Mouse (Mus musculus): ENCODE results near the gene Adamts9. TPM values are rescaled to one million over a fixed set of nuclear protein-coding genes. Genes with fewer than 3 reads are reported as not detected.

Gene Adamts9
- total RNA-seq, 1 experiment: 21.2 TPM

DNA sequence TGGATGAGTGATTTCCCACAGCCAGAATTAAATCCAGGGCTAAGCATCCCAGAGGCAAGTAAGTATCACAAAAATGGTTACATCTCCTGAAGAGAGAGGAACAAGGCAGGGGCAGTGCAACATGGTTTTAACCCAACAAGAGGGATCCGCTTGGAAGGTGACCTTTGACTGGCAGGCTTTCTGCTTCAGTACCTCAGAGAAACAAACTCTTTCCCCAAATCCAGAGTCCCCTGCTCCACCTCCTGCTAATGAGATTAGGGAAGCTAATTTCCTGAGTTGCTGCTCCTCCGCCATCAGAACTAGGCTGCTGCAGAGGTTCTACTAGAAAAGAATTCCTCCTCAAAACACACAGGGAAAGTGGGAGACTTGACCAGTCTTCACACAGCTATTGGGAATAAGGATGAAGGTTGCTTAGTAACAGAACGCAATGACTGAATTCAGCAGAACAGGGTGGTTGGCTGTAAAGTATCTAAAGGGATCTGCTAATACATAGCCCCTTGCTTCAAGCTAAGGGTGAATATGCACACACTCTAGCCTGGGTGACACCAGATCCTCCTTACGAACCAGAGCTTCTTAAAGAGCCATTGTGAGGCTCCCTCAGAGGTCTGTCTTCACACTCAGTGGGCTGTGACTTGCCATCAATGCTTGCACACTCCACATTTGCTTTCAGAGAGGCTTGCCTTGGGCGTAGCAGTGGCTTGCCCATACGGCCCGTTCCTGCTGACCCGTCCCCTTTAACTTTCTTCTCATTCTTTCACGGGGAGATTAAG lies 60.0 kb downstream of the Adamts9 start:
- Histone ChIP-seq H3K27ac (ENCODE audit: insufficient read depth, low read depth, low read length, poor library complexity, severe bottlenecking) (no peak overlapping the region), H3K9me3 (ENCODE audit: control insufficient read depth, insufficient read depth, low read depth, low read length) (no peaks in the 10 kb centered on the region), H3K9ac (ENCODE audit: insufficient read depth, low read depth, low read length, poor library complexity, severe bottlenecking) (no peak overlapping the region), H3K36me3 (ENCODE audit: control insufficient read depth, insufficient read depth, low read length, poor library complexity, severe bottlenecking) (no peaks in the 10 kb centered on the region), H3K4me1 (ENCODE audit: control insufficient read depth in 2 of 2, insufficient read depth in 2 of 2, low read length in 2 of 2, poor library complexity in 1 of 2) (no peaks in the 10 kb centered on the region), H3K4me3 (ENCODE audit: insufficient read depth in 1 of 2, low read depth in 1 of 2, low read length in 2 of 2, poor library complexity in 1 of 2, severe bottlenecking in 1 of 2) (no peak overlapping the region)
- DNase-seq (ENCODE audit: low read depth, low spot score): no peak
- TF ChIP-seq ZNF384 (IDR thresholded peaks at IDR 0.05; ENCODE audit: low read depth, low read length) (no peak), ZC3H11A (IDR thresholded peaks at IDR 0.05; ENCODE audit: borderline replicate concordance, low read depth, low read length) (no peak), CHD2 (IDR thresholded peaks at IDR 0.05; ENCODE audit: low read depth, low read length) (no peak), MAFK (IDR thresholded peaks at IDR 0.05; ENCODE audit: insufficient read depth, low read depth, low read length) (no peak), HCFC1 (IDR thresholded peaks at IDR 0.05; ENCODE audit: borderline replicate concordance, insufficient read depth, low read length) (no peak)
- in situ Hi-C loops (cut with MboI; ENCODE audit: low sequenced_read_pairs in 2 of 2, unreplicated experiment in 2 of 2): no loop called here

DNA sequence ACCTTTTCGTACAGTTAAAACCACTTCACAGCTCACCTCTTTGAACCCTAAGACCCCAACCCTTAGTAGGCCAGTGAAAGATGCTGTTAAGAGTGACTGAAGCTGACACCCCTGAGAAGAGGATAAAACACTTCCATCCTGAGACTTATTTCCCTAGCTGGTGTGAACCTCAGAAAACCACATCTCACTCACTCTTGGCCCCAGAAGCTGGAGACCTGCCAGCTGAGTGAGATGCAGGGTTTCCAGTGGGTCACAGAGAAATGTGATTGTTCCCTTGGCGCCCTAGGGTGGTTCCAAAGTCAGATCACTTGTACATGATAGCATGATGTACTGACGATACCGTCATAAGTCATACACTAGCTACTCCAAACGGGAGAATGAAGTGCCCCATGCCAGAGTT lies 60.8 kb downstream of the Adamts9 start:
- no peak for DNase-seq (ENCODE audit: low read depth, low spot score)
- in situ Hi-C loops (cut with MboI; ENCODE audit: low sequenced_read_pairs in 2 of 2, unreplicated experiment in 2 of 2): no loop called here
- no peak overlapping the region for H3K27ac ChIP-seq (ENCODE audit: insufficient read depth, low read depth, low read length, poor library complexity, severe bottlenecking)
- no peak overlapping the region for H3K4me3 ChIP-seq (ENCODE audit: insufficient read depth in 1 of 2, low read depth in 1 of 2, low read length in 2 of 2, poor library complexity in 1 of 2, severe bottlenecking in 1 of 2)
- H3K9me3 ChIP-seq (ENCODE audit: control insufficient read depth, insufficient read depth, low read depth, low read length): no peaks in the 10 kb centered on the region
- no peaks in the 10 kb centered on the region for H3K4me1 ChIP-seq (ENCODE audit: control insufficient read depth in 2 of 2, insufficient read depth in 2 of 2, low read length in 2 of 2, poor library complexity in 1 of 2)
- TF ChIP-seq MAFK (IDR thresholded peaks at IDR 0.05; ENCODE audit: insufficient read depth, low read depth, low read length) (no peak), ZNF384 (IDR thresholded peaks at IDR 0.05; ENCODE audit: low read depth, low read length) (no peak), HCFC1 (IDR thresholded peaks at IDR 0.05; ENCODE audit: borderline replicate concordance, insufficient read depth, low read length) (no peak), ZC3H11A (IDR thresholded peaks at IDR 0.05; ENCODE audit: borderline replicate concordance, low read depth, low read length) (no peak), CHD2 (IDR thresholded peaks at IDR 0.05; ENCODE audit: low read depth, low read length) (no peak)
- no peaks in the 10 kb centered on the region for H3K36me3 ChIP-seq (ENCODE audit: control insufficient read depth, insufficient read depth, low read length, poor library complexity, severe bottlenecking)
- no peak overlapping the region for H3K9ac ChIP-seq (ENCODE audit: insufficient read depth, low read depth, low read length, poor library complexity, severe bottlenecking)

DNA sequence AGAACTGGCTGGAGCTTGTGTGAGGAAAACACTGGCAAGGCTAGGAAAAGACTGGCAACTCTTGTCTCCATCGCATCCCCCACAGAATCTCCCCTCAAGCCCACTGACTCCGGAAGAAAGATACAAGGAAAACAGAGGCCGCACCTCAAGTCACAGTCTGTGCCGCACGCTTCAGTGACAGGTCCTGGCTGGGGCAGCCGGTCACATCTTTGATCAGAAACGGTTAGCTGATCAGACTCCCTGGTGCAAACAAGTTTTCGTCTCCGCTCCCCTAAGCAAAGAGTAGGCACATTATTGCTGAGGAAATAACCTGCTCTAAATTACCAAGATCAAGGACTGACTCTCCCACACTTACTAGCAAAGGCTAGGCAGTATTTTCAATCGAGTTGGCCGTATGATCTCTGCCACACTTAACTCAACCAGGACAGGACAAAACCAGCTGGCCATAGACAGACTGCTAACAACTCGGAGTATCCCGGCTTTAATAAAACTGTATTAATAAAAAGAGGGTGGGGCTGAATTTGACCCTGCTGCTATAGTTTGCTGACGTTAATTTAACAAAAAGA lies 63.5 kb downstream of the Adamts9 start:
- TF ChIP-seq MAFK (IDR thresholded peaks at IDR 0.05; ENCODE audit: insufficient read depth, low read depth, low read length): no peak
- TF ChIP-seq ZC3H11A (IDR thresholded peaks at IDR 0.05; ENCODE audit: borderline replicate concordance, low read depth, low read length): no peak
- TF ChIP-seq HCFC1 (IDR thresholded peaks at IDR 0.05; ENCODE audit: borderline replicate concordance, insufficient read depth, low read length): no peak
- no peak for TF ChIP-seq ZNF384 (IDR thresholded peaks at IDR 0.05; ENCODE audit: low read depth, low read length)
- TF ChIP-seq CHD2 (IDR thresholded peaks at IDR 0.05; ENCODE audit: low read depth, low read length): no peak
- H3K27ac ChIP-seq (ENCODE audit: insufficient read depth, low read depth, low read length, poor library complexity, severe bottlenecking): no peak overlapping the region
- H3K36me3 ChIP-seq (ENCODE audit: control insufficient read depth, insufficient read depth, low read length, poor library complexity, severe bottlenecking): no peaks in the 10 kb centered on the region
- no peak for DNase-seq (ENCODE audit: low read depth, low spot score)
- no peak overlapping the region for H3K4me3 ChIP-seq (ENCODE audit: insufficient read depth in 1 of 2, low read depth in 1 of 2, low read length in 2 of 2, poor library complexity in 1 of 2, severe bottlenecking in 1 of 2)
- in situ Hi-C loops (cut with MboI; ENCODE audit: low sequenced_read_pairs in 2 of 2, unreplicated experiment in 2 of 2): no loop called here
- no peaks in the 10 kb centered on the region for H3K9me3 ChIP-seq (ENCODE audit: control insufficient read depth, insufficient read depth, low read depth, low read length)
- H3K4me1 ChIP-seq (ENCODE audit: control insufficient read depth in 2 of 2, insufficient read depth in 2 of 2, low read length in 2 of 2, poor library complexity in 1 of 2): no peaks in the 10 kb centered on the region
- no peak overlapping the region for H3K9ac ChIP-seq (ENCODE audit: insufficient read depth, low read depth, low read length, poor library complexity, severe bottlenecking)

DNA sequence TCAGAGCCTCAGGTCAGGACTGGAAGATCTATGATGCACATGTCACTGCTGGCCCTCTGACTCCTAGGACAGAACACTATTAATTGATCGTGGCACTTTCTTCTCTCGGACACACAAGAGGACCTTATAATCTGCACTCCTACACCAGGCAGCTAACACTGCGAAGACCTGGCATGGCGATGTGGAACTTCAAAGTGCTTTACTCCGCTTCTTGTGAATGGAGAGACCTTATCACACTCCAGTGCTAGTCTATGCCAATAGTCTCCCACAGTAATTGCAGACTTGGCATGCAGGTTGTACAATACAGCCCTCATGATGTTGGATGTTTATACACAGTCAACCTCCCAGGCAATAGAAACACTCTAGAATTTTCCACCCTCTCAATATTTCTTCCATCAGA lies 64.5 kb downstream of the Adamts9 start:
- no peaks in the 10 kb centered on the region for H3K36me3 ChIP-seq (ENCODE audit: control insufficient read depth, insufficient read depth, low read length, poor library complexity, severe bottlenecking)
- TF ChIP-seq HCFC1 (IDR thresholded peaks at IDR 0.05; ENCODE audit: borderline replicate concordance, insufficient read depth, low read length) (no peak), CHD2 (IDR thresholded peaks at IDR 0.05; ENCODE audit: low read depth, low read length) (no peak), ZC3H11A (IDR thresholded peaks at IDR 0.05; ENCODE audit: borderline replicate concordance, low read depth, low read length) (no peak), MAFK (IDR thresholded peaks at IDR 0.05; ENCODE audit: insufficient read depth, low read depth, low read length) (no peak), ZNF384 (IDR thresholded peaks at IDR 0.05; ENCODE audit: low read depth, low read length) (no peak)

More for the DNA sequence above, 64.5 kb downstream of the Adamts9 start:
- Histone ChIP-seq H3K9ac (ENCODE audit: insufficient read depth, low read depth, low read length, poor library complexity, severe bottlenecking) (no peak overlapping the region), H3K4me1 (ENCODE audit: control insufficient read depth in 2 of 2, insufficient read depth in 2 of 2, low read length in 2 of 2, poor library complexity in 1 of 2) (no peaks in the 10 kb centered on the region), H3K9me3 (ENCODE audit: control insufficient read depth, insufficient read depth, low read depth, low read length) (no peaks in the 10 kb centered on the region), H3K27ac (ENCODE audit: insufficient read depth, low read depth, low read length, poor library complexity, severe bottlenecking) (no peak overlapping the region), H3K4me3 (ENCODE audit: insufficient read depth in 1 of 2, low read depth in 1 of 2, low read length in 2 of 2, poor library complexity in 1 of 2, severe bottlenecking in 1 of 2) (no peak overlapping the region)
- no peak for DNase-seq (ENCODE audit: low read depth, low spot score)
- in situ Hi-C loops (cut with MboI; ENCODE audit: low sequenced_read_pairs in 2 of 2, unreplicated experiment in 2 of 2): no loop called here

Data from ES-E14 (cell line).